Mouse (Mus musculus): Measurements from ENCODE around the gene Pnmt.

Gene Pnmt

GRCm38 (mm10) chr11:98385638-98386585, at the start of gene Pnmt:
Gene Pnmt, plus strand, starts transcription at chr11:98386450.
- no peak for DNase-seq

GRCm38 (mm10) chr11:98338507-98338961, 47.7 kb upstream of the Pnmt start:
- no peak for DNase-seq

DNA sequence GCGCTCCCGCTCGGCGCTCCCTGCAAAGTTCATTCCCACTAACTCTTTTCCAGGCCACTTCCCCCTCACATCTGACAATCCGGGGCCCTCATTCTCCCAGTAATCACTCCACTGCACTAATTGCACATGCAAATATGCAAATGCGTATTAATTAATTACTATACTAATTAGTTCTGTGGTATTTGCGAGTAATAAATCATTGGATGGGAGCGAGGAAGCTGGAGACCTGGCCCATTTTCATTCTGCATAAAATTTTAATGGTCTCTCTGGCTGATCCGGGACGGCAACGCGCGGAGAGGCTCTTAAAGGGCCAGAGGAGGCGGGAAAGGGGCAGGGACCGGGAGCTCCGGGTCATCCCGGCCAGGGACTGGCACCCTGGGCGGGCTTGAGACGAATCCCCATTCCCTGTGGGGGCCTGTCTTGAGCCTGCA, 47.2 kb upstream of the Pnmt start:
- DNase-seq, result no peak

DNA sequence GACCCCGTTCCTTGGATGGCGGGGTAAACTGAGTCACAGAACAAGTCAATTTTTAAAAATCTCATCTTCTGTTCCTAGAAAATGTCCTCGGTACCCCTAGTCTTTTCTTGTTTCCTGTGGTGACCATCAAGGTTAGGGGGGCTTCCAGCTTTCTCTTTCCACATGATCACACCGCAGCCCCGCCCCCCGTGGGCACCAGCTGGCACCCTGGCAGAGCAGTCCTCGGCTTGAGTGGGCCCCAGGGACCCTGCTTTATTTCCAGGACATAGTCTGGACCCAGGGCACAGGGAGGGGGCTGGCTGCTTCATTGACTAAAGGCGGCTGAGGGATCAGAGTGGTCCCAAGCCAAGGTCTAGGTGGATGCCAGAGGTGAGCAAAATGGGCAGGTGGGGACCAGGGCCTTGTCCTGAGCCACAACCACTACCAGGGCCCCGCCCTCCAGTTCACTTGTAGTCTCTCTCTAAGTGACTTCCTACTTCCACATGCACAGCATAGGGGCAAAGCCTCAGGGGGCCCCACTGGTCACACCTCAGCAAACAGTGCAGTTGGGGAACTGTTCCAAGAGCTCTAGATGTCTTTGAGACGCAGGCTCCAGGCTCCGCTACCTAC, 46.5 kb upstream of the Pnmt start:
- DNase-seq, result no peak

GRCm38 (mm10) chr11:98340597-98340996, 45.7 kb upstream of the Pnmt start:
- DNase-seq, result no peak

DNA sequence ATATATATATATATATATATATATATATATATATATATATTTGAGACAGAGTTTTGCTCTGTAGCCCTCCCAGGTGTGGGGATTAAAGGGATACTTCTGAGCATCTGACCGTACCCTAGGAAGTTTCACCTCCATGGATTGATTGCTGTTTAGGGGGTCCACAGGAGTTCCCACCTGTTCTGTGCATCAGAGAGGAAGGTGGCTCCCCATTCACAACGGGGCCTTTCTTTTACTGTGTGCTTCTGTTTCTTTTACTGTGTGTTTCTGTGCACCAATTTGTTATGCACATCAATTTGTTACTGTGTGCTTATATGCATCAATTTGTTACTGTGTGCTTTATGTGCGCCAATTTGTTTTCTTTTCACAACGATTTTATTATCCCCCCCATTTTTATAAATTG, 45.1 kb upstream of the Pnmt start:
- DNase-seq, result no peak

DNA sequence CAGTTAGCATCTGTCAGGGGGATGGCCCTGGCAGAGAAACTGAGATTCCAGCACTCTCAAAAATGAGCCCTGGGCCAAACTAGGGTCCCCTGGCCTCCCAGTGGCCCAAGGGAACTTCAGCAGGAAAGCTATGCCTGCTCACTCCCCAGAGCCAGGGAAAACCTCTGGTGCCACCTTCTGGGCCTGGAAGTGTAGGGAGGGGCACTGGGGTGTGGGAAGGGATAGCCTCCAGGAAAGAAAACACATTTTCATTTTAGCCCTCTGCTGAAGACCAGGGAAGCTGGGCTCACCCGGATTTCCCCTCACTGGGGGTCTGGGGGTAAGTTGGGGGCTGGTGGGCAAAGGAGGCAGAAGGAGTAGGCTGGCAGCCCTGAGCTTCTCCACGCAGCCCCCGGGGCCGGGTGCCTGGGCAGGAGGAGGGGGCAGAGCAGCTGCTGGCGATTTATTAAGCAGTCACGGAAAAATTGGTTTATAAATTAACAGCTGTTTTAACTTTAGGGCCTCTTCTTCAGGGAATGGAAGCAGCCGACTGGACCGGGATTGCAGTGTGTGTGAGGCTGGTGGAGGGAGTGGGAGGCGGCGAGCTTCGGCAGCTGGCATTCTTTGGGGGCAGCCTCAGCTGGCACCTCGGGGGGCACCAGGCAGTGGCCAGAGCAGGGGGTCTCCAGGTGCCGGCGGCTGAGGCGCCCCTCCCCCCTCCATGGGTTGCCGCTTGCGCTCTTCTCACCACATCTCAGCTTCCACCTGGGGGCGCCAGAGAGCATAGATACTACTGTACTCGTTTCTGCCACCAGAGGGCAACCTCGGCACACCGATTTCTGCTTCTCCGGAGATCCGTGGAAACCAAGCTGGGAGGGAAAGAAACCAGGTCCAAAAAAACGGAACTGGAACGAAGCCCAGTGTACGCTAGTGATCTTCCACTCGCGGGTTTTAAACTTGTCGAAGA, 44.0 kb upstream of the Pnmt start:
- peak; percentile 88 for DNase-seq

DNA sequence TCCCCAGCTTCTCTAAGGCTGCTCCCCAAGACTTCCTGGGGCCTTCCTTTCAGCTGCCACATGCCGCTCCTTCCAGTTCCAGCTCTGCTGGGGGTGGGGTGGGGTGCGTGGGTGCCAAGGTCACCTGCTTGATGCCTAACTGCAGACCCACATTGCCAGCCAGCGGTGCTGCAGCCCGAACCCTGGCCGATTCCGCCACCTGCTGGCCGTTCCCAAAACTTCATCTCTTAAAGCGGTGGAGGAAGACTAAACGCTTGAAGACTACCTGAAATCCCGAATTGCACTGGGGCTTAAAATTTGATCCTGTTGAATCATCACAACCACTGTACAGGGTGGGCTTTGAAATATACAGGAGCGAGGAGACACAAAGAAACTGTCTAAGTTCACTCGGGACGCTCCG, 41.0 kb upstream of the Pnmt start:
- DNase-seq, result peak; percentile 87

DNA sequence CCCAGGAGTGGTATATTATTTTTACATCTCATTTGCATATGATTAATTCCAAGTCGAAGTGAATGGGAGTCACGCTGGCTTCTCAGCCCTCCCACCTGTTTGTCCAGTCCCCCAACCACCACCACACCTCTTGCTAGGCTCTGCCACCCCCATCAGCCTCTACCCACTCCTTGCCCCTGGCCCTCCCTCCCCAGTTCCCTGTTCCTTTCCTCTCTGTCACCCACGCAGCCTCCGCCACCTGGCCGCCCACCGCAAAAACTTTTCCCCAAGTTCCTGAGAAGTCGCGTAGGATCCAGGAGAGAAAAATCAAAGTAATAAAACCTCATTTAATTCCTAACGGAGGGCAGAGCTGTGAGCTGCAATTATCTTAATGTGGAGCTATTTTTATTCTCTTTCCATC, 40.1 kb upstream of the Pnmt start:
- no peak for DNase-seq

- DNase-seq, result no peak
Measured at GRCm38 (mm10) chr11:98347385-98348082, 38.7 kb upstream of the Pnmt start.

DNA sequence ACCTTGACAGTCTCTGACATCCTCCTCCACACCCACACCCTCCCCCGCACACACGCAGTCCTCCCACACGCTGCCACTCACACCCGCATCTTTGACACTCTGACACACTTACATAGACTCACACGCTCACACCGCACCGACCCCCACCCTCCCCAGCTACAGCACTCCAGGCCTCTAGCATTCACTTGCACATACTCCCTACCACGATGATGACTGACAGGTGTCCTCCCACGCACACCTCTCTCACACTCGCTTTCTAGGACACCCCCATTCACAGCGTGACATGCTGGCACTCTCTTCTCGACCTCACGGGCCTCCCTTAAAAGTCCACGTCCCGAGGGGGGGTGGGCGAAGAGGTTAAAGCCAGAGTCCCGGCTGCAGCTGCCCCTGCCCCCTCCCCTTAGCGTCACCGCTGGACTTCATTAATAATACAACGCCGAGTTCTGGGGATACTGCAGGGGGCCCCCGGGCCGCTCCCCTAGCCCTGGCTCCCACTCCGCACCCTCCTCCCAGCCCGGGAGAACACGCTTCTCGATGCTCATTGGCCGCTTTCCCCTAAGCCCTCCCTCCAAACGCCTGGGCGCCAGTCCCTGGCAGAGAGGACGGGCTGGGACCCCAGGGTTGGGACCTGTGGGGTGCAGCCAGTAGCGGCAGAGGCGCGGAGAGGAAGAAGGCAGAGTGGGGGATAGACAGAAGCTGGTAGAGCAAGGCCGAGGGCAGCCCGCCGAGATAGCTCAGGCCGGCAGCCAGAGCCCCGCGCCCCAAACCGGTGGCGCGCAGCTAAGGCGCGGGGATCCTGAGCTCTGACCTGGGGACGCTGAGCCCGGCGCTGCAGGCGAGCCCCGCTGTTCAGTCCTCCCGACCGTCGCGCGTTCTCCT, 37.9 kb upstream of the Pnmt start, which contains the start of gene Ppp1r1b:
Gene Ppp1r1b (plus strand): TSS at position 322 of the 879 bp plus-strand sequence.
- peak; percentile 79 for DNase-seq

DNA sequence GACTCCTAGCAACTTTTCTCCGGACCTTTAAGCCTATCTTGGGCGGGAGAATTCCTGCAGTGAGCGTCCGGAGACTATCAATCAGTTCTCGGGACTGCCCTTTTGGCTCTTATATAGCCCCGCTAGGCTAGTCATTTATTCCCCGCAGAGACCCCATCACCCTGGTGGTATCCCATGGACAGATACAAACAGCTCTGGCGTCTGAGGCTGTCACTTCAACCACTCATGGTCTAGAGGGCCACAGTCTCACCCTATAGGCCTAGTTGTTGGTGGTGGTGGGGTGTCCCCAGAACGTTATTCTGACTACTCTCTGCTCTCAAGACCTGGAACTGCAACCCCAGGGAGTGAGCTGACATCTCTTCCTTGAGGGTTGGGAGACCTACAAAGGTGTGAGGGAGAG, 36.9 kb upstream of the Pnmt start:
- no peak for DNase-seq

- no peak for DNase-seq
Measured at GRCm38 (mm10) chr11:98352272-98352990, 33.8 kb upstream of the Pnmt start.

- DNase-seq, result no peak
Measured at GRCm38 (mm10) chr11:98353651-98354211, 32.5 kb upstream of the Pnmt start.

- DNase-seq, result no peak
Measured at GRCm38 (mm10) chr11:98354445-98354844, 31.8 kb upstream of the Pnmt start.

DNA sequence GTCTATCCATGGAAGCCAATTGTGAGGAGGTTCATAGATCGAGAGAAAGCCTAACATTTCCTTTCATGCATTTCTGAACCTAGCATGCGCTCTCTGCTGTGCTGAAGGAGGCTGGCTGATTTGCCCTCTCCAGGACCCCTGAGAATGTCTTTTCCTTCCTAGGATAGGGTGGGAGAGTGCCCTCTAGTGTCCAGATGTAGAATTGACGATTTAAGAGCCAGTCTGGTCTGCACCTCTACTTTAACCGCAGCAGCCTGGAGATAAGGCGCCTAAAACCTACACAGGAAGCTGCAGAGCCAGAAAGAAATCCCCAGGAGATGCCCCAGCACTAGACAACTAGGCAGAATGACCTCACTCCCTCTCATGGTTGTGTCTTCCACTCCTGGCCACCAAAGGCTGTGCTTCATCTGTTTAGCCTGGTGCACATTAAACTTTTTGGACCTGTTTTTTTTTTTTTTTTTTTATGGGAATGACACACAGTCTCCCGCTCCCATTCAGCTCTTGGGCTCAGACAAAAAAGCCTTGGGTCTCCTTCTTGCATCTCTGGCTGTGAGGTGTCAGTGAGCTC, 30.4 kb upstream of the Pnmt start:
- DNase-seq, result peak; percentile 79

- no peak for DNase-seq
Measured at GRCm38 (mm10) chr11:98356625-98357394, 29.4 kb upstream of the Pnmt start.

GRCm38 (mm10) chr11:98357396-98358160, 28.7 kb upstream of the Pnmt start:
- no peak for DNase-seq
